Mouse (Mus musculus) R1 (cell line): ENCODE results near the gene Vtn.
"Not testable (repeated sequence)": the region's sequence is repeated elsewhere in the genome, so short reads cannot be mapped to it uniquely, and the experiment has no call there.

ENCODE experiments used
- DNase-seq: peaks from one replicate; pipeline ENCODE4 v3.0.0-alpha.2; 2018; ENCODE audit warnings: low read depth, low spot score

Gene Vtn

DNA sequence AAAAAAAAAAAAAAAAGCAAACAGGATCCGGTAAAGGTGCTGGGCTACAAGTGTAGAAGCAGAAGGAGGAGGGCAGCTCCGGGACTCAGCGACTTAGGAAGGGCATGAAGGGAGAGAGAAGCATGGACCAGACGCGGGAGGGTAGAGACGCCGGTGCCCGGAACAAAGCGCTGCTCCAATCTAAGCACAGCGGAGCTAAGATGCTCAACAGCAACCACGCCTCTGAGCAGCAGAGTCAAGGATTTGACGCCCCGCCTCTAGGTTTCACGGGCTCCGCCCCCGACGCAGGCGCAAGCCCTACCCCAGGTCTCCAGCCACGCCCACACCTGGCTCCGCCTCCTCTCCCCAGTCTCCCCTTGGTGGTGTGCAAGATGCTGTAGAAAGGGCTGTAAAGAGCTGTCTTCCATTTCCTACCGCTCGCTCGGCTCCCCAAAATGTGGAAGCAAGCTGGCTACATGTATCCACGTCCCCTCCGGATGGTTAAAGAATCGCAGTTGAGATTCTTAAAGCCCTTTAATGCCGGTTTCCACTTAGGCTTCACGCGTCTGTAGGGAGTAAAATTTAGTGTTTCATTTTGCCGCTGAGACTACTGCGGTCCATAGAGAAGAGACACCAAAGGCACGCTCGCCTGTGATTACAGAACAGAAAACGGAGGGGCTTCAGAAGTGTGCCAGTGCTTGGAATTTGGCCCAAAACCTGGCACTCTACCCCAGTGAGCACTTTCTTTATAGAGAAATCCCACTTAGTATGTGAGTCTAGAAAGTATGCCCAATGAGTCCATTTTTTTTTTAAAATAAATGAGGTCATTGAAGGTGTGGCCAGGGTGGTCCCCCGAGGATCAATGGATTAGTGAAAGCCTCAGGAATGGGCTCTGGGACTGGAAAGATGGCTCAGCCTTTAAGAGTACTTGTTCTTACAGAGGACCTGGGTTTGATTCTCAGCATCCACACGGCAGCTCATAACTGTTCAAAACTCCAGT lies 1.1 kb upstream of the Vtn start, which contains the start of gene Sarm1:
TSS of gene Sarm1 (minus strand) at position 211 of the 979 bp plus-strand sequence.
- DNase-seq = peak; percentile 97

DNA sequence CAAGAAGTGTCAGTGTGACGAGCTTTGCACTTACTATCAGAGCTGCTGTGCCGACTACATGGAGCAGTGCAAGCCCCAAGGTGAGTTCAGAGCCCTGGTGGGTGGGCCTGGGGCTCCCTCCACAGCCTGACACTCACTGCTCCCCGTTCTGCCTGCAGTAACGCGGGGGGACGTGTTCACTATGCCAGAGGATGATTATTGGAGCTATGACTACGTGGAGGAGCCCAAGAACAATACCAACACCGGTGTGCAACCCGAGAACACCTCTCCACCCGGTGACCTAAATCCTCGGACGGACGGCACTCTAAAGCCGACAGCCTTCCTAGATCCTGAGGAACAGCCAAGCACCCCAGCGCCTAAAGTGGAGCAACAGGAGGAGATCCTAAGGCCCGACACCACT lies 652 bp downstream of the Vtn start:
- no peak for DNase-seq

DNA sequence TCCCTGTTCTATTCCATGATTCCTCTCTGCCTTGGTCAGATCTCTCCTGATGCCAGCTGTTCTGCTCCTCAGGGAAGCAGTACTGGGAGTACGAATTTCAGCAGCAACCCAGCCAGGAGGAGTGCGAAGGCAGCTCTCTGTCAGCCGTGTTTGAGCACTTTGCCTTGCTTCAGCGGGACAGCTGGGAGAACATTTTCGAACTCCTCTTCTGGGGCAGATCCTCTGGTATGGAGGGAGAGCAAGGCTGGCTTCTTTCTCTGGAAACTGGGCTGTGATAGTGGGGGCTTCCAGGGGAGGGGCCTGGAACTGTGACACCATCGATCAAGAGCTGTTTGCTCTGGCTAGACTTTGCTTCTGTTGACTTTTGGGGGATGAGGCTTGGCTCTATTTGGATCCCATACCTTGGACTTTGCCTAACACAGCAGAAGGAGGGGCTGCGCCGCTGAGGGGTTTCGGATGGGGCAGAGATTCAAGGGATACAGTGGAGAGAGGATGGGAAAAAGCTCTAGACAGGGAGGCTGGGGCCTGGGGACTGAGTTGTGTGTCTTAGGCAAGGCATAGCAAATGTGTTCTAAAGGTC lies 1.8 kb downstream of the Vtn start:
- no peak for DNase-seq

DNA sequence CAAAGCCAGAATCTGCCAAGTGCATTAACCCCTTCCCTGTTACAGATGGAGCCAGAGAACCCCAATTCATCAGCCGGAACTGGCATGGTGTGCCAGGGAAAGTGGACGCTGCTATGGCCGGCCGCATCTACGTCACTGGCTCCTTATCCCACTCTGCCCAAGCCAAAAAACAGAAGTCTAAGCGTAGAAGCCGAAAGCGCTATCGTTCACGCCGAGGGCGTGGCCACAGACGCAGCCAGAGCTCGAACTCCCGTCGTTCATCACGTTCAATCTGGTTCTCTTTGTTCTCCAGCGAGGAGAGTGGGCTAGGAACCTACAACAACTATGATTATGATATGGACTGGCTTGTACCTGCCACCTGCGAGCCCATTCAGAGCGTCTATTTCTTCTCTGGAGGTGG lies 2.6 kb downstream of the Vtn start:
- peak; percentile 28 for DNase-seq

DNA sequence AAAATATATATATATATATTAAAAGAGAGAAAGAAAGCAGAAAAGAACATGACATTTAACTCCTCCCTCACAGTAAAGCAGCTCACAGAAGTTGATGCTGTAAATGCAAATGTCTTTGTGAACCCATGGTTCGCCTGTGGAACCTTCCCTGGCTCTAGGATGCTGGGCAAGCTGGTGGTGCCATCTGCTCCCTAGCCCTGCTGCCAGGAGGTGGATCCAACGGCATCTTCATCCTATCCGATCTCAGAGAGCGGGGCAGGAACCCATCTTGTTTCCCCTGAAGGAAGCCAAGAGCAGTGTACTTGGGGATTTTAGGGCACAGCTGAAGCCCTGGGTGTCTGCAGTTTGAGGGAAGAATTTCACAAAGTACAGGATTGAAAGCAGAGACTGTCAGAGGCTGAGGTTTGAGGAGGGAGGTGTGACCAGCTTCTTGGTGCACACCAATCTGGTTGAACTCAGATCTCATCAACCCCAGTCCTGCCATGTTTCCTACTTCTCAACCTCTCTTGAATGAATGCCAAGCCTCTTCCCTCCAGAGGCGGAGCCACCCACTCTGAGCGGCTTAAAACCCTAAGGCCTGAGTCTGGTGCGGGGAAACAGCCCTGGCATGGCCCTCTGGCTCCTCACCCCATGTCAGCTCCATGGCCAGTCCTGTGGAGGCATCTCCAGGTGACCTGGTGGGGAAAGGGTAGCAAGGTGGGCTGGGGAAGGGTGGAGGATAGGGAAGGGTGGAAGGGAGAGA lies 4.2 kb downstream of the Vtn start, which contains the start of gene Sebox:
TSS of gene Sebox (plus strand) at position 539 of the 742 bp plus-strand sequence.
- DNase-seq = no peak

DNA sequence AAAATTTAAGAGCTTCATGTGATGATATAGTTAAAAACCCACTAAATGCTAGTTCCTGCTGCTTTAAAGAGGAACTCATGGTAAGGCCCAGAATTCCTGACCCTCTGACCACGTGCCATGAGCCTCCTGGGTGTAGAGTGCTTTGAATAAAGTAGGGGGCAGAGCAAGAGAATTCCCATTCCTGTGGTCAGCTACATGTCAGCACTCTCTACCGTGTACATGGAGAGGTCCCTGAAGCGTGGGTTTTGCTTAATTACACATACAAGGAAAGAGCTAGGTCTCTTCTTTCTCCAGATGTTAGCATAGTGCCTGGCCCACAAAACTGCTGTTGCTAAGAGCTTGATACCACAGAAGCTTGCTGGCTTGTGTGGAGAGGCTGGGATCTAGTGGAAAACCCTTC lies 6.5 kb downstream of the Vtn start:
- DNase-seq = no peak

DNA sequence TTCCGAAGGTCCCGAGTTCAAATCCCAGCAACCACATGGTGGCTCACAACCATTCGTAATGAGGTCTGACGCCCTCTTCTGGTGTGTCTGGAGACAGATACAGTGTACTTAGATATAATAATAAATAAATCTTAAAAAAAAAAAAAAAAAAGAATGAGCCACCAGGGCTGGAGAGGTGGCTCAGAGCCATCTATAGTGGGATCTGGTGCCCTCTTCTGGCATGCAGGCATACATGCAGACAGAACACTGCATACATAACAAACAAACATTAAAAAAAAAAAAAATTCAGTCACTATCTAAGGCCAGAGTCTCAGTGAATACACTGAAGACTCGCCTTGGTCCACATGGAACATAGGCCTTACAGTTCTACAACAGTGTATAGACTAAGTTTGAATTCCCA lies 10.3 kb downstream of the Vtn start:
- peak; percentile 51 for DNase-seq

DNA sequence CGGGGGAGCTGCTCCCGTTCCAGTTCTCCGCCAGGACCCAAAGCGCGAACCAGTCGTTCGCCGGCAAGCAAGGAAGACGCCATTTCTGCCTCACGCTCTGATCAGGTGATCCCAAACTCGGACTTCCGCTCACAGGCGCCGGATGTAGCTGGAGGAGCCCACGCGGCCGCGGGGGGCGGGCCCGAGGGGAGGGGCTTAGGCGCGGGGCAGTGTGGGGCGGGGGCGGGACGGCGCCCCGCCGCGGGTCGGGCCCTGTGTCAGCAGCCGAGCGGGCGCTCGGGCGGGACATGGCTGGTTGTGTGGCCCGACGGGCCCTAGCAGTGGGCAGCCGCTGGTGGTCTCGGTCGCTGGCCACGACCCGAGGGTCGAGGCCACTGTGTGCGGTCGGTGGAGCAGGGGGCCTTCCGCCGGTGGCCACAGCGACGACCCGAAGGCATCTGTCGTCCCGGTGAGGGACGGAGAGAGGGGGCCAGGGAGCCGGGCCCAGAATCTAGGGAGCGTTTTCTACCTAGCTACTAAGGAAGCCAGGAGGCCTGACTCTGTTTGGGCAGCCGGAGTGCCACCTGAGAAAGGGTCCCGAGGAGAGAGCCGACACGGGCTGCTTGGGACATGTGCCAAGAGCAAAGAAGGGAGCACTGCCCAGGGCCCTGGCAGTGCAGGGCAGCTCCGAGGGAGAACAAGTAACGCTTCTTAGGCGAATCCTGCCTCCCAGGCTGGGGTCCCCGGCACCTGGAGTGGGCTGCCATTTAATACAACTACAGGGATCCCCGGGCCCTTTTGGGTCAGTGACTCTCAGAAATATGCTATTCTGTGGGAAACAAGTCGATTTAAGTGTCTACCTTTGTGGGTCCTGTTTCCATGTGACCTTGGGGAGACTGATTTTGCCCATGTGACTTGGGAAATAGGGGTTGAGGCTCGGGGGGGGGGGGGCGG lies 13.4 kb downstream of the Vtn start, which contains the start of the genes Tmem199 and Poldip2:
TSS of gene Tmem199 (minus strand) at position 148 of the 933 bp plus-strand sequence.
TSS of gene Poldip2 (plus strand) at position 169 of the 933 bp plus-strand sequence.
- peak; percentile 95 for DNase-seq

DNA sequence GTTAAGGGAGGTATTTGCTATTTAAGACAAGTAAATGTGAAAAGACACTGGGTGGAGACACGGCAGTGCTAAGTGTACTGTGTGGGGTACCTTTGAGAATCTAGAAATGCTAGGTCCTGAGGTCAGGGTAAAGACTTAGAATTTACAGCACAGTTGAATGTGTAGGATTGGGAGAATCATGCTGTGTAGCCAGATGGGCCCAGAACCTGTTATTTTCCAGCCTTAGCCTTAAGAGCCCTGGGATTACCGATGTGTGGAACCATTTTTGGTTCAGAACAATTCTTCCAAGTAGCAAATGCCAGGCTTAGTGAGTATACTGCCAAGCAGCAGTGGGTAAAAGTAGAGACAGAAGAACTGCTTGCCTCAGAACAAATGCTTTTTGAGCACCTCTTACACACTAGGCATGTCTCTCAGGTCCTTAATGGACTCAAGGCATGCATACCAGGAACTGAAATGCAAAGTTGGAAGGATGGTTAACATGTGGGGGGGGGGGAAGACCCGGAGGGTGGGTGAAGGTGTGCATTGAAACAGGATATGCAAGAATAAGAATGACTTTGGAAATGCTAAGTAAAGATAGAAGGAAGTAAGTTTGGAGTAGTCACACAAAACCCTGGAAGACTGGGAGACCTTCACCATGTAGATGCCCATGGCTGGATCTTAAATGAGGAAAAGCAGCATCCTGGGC lies 14.4 kb downstream of the Vtn start:
- peak; percentile 59 for DNase-seq

DNA sequence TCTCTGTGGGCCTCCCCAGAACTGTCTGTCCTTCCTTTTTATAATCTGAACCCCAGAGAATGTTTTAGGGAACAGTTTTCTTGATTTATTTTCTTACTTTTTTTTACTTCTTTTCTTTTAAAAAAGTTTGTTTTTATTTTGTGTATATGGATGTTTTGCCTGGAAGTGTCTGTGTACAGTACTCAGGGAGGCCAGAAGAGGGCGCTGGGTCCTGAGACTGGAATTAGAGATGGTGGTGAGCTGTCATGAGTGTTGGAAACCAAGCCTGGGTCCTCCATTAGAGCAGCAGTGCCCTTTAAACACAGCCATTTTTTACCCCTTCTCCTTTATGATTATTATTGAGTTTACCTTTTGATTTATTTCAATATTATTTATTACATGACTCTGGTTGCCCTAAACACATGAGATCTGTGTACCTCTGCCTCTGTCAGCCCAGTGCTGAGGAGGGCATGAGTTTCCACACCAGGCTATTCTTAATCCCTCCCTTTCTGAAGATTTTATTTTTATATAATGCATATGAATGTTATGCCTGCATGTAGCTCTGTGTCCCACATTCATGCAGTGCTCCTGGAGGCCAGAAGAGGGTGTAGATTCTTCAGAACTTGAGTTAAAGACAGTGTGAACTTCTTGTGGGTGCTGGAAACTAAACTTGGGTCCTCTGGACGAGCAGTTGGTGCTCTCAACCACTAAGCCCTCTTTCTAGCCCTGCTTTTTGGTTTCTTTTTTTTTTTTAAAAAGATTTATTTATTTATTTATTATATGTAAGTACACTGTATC lies 16.8 kb downstream of the Vtn start:
- DNase-seq = peak; percentile 70

DNA sequence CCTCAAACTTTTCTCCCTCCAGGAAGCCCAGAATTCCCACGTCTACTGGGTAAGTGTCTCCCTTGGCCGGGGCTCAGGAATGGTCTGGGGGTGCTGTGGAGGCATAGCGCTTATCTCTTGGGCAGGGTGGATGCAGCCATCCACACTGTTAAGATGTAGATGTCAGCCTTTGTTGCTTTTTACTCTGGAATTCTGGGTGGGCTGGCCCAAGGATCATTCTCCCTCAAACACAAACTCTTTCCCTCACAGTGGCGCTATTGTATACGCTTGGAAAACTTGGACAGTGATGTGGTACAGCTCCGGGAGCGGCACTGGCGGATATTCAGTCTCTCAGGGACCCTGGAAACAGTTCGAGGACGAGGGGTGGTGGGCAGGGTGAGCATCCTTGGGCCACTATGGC lies 20.0 kb downstream of the Vtn start:
- peak; percentile 51 for DNase-seq

DNA sequence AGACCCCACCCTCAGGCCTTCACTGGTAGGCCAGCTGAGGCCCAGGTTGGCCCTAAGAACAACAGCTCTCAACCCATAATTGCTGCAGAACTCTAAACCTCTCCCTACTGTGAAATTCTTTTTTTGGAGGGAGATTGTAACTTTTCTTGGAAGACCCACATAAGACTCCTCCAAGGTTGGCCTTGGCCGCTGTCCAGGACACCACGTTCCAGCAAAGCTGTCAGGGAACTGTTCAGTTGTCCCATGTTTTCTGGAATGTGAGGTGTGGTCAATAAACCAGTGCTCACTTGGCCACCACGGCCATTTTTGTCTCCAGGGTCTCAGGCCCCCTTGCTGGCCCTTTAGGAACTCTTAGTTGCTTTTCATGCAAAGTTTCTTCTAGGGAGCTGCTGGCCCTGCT lies 23.0 kb downstream of the Vtn start:
- DNase-seq = no peak

DNA sequence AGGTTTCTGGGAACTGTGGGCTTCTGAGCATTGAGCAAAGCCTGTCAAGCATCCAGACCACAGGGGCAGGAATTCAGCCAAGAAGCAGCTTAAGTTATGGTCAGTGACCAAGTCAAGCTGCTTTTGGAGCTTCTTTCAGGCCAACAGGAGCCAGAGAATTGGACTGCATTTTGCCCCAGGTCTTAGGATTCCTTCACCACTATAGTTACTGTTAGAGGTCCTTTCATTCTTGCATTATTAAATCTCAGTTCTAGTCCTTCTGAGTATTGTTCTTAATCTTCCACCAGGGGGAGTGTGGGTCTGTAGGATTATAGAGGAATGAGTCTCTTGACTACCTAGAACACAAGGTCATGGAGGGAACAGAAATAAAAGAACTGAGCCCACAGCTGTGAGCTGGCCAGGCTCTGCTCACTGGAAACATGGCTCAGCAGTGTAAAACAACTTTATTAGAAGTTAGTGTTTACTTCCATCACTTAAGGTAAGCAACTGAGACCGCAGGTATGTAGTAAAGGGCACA lies 23.6 kb downstream of the Vtn start:
- DNase-seq = peak; percentile 63

DNA sequence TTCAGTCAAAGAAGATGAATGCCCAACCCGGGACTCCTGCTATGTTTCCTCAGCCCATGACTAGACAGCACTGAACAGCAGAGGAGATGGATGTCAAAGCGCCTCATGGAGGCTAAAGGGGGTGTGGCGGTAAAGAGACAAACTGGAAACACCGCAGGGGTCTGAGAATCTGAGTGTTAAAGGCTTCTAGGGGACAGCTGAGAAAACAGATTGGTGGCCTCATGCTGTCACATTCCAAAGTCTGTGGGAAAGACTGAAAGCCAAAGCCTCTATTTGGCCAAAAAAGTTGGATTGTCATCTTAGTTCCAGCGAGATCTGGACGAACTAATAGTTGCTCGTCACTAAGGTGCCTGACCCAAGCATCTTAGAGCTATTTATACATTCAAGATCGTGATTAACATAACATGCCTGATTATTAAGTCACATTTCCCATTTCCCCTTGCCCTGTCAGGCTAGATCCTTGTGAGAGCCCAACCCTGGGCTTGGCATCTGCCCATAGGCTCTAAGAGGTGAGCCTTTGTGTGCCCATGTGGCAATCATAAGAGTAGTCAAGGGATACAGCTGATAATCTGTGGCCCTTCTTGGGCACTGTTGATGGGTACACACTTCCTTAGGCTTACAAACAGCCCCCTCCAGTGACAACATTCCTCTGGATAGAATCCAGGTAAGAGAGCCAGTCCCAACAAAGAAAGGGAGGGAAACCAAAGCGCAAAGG lies 24.5 kb downstream of the Vtn start:
- peak; percentile 55 for DNase-seq

DNA sequence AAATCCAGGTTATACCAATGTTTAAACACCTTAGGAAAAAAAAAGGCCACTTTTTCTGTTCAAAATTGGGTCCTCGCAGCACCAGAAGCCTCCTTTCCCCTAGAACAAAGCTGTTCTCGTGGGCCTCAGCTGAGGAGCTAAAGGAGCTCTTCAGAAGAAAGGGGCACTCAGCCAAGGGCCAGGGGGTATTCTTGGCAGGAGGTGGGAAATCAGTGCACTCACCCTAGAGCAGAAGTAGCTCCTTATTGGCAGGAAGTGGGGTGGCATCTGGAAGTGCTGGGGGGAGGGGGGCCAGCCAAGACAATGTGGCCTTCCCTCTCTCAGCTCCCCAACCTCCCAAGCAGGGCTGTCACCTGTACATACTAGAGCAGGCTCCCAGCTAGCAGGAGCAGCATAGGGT lies 25.9 kb downstream of the Vtn start:
- no peak for DNase-seq

DNA sequence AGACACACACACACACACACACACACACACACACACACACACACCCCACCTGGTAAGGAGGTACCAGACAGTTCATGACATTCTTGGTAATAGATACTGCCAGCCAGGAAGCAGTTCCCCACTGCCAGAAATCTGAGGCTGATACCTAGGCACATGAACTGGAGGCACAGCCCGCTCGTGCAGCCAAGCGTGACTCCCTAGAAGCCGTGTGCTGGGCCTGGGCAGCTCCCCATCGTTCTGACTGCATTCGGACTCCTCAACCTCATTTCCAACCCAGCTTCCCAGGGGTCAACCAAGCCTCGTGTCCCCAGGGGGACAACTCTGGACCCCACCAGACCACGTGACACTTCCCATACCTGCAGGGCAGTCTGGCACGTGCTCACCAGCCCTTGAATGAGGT lies 29.8 kb downstream of the Vtn start:
- no peak for DNase-seq

DNA sequence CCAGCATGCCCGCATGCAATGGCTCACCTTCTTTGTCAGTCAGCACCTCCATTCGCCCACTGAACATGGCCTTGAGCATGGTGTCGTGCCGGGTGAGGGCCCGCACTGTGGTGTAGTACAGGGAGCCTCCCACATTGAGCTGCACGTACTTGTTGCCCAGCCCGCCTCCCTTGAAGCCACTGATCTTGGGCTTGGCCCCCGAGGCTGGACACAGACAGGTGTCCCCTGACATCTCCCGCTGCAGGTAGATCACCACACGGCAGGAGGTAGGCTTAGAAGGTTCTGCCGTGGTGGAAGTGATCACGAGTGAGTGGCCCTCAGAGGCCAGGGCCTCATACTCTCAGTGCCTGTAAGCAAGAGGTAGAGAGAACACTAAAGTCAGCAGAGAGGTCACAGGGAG lies 31.1 kb downstream of the Vtn start:
- DNase-seq = no peak

DNA sequence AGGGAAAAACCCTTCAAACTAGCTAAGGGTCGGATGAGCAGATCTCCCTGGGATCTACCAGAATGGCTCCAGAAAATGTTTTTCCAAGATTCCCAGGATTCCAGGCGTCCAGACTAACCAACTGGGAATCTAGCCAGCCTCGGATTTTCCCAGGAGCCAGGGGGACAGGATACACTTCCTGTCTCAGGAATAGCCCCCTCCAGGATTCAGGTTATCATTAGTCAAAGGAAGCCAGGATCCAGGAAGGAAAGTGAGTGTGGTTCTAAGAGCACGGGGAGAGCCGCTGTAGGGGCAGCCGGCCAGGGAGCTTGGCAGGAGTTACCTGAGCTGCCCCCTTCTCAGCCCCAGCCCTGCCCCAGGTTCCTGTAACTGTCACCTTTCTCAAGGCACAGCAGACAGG lies 32.2 kb downstream of the Vtn start:
- DNase-seq = no peak

DNA sequence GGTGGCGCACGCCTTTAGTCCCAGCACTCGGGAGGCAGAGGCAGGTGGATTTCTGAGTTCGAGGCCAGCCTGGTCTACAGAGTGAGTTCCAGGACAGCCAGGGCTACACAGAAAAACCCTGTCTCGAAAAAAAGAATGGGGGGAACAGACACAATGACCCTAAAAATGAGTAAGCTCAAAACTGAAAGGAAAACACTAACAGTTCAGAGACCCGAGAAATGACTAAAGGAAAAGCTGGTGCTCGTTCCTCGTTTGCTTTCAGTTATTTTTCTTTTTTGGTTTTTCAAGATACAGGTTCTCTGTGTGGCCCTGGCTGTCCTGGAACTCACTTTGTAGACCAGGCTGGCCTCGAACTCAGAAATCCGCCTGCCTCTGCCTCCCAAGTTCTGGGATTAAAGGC lies 32.6 kb downstream of the Vtn start:
- not testable (repeated sequence) for DNase-seq
